Mouse (Mus musculus) liver, postnatal 0 days (tissue): ENCODE results near the gene H2-DMb1.

Experiments used
- CTCF ChIP-seq: sonication (generic); IDR thresholded peaks from 2 replicates; pipeline ENCODE4 v1.5.1; 2016; ENCODE audit warnings: antibody characterized with exemption, low read depth
- EP300 ChIP-seq: IDR thresholded peaks from 2 replicates; pipeline ENCODE4 v1.6.1; 2016; ENCODE audit warnings: antibody characterized with exemption, low read depth, mild to moderate bottlenecking

DNA sequence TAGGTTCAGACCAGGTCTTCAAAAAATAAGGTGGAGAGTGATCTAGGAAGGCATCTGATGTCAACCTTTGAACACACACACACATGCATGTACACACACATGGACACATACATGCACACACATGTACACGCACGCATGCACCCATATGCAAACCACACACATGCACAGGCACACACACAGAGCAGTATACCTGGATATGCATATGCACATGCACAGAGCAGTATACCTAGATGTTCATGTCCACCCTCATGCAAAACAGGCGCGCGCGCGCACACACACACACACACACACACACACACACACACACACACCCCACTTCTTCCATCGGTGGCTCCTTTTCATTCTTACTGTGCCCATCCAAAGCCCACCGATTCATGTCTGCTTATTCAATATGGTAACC, 55.0 kb downstream of the H2-DMb1 start:
- no peak for TF ChIP-seq EP300
- TF ChIP-seq CTCF: no peak
